Mouse (Mus musculus) ES-E14 (cell line): ENCODE measurements around the gene Gstp3. TPM values are rescaled to one million over a fixed set of nuclear protein-coding genes. Genes with fewer than 3 reads are reported as not detected.

Source experiments
- DNase-seq: peaks from one replicate; pipeline ENCODE4 v3.0.0-alpha.2; 2013; ENCODE audit warnings: low read depth, low spot score
- H3K27ac ChIP-seq: 2 replicates; pipeline ENCODE4 v1.5.1; 2012; ENCODE audit warnings: low read depth, mild to moderate bottlenecking, low read length, moderate library complexity, mixed read lengths; ENCODE audit not compliant: poor library complexity, insufficient read depth, severe bottlenecking
- H3K36me3 ChIP-seq: 2 replicates; pipeline ENCODE4 v1.6.1; 2012; ENCODE audit warnings: mild to moderate bottlenecking, low read length, moderate library complexity, mixed read lengths; ENCODE audit not compliant: control insufficient read depth, poor library complexity, insufficient read depth, severe bottlenecking
- H3K4me1 ChIP-seq, 2 experiments: fragments of 150-350 bp in 1 of 2; sonication (generic) in 1 of 2; 2 replicates each; pipeline ENCODE4 v1.6.1; 2012; ENCODE audit warnings: low read length in 2 of 2, mild to moderate bottlenecking in 1 of 2, mixed read lengths in 1 of 2; ENCODE audit not compliant: control insufficient read depth in 2 of 2, insufficient read depth in 2 of 2, poor library complexity in 1 of 2
- H3K4me3 ChIP-seq, 2 experiments: fragments of 150-350 bp in 1 of 2; sonication (generic) in 1 of 2; 2 replicates each; pipeline ENCODE4 v1.5.1; 2012; ENCODE audit warnings: low read length in 2 of 2, low read depth in 1 of 2, mild to moderate bottlenecking in 1 of 2, mixed read lengths in 1 of 2; ENCODE audit not compliant: insufficient read depth in 1 of 2, poor library complexity in 1 of 2, severe bottlenecking in 1 of 2
- H3K9ac ChIP-seq: 2 replicates; pipeline ENCODE4 v1.6.1; 2012; ENCODE audit warnings: low read depth, mild to moderate bottlenecking, low read length, mixed read lengths; ENCODE audit not compliant: poor library complexity, insufficient read depth, severe bottlenecking
- H3K9me3 ChIP-seq: fragments of 150-350 bp; sonication (generic); 2 replicates; pipeline ENCODE4 v1.6.1; 2012; ENCODE audit warnings: low read depth, mild to moderate bottlenecking, low read length; ENCODE audit not compliant: control insufficient read depth, insufficient read depth
- CHD2 ChIP-seq: IDR thresholded peaks from 2 replicates; pipeline ENCODE4 v1.6.1; 2014; ENCODE audit warnings: mild to moderate bottlenecking, low read depth, low read length, inconsistent platforms
- HCFC1 ChIP-seq: IDR thresholded peaks from 2 replicates; pipeline ENCODE4 v1.6.1; 2012; ENCODE audit warnings: low read length, inconsistent platforms, borderline replicate concordance; ENCODE audit not compliant: insufficient read depth
- MAFK ChIP-seq: IDR thresholded peaks from 2 replicates; pipeline ENCODE4 v1.6.1; 2014; ENCODE audit warnings: mild to moderate bottlenecking, low read depth, low read length, inconsistent platforms; ENCODE audit not compliant: insufficient read depth
- ZC3H11A ChIP-seq: IDR thresholded peaks from 2 replicates; pipeline ENCODE4 v1.6.1; 2012; ENCODE audit warnings: low read depth, mild to moderate bottlenecking, inconsistent platforms, low read length, borderline replicate concordance
- ZNF384 ChIP-seq: IDR thresholded peaks from 2 replicates; pipeline ENCODE4 v1.6.1; 2012; ENCODE audit warnings: low read depth, low read length, inconsistent platforms
- in situ Hi-C, 2 experiments: fragments of 600-800 bp; cut with MboI; formaldehyde crosslinking; loops; one replicate each; pipeline ENCODE4 v1.15.1; 2025; ENCODE audit warnings: low sequenced_read_pairs in 2 of 2, inconsistent platforms in 1 of 2; ENCODE audit not compliant: unreplicated experiment in 2 of 2
- total RNA-seq: library from RNA; depleted of rRNA; stranded (reverse); fragments of 300-350 nt; gene quantifications from 2 replicates; pipeline ENCODE4 v1.2.3, GENCODE M21; 2012

Gene Gstp3
- total RNA-seq, 1 experiment: 3.4 TPM

GRCm38 (mm10) chr19:4089128-4089527, 29.8 kb upstream of the Gstp3 start:
- Histone ChIP-seq H3K36me3 (no peaks in the 10 kb centered on the region), H3K27ac (no peak overlapping the region), H3K9ac (no peak overlapping the region), H3K4me1 (peaks cover 0 to 8% of the 10 kb centered on the region in 2 experiments; a peak in 2 of 4 replicates), H3K4me3 (no peak overlapping the region), H3K9me3 (no peaks in the 10 kb centered on the region)
- DNase-seq: no peak
- in situ Hi-C loops: no loop called here
- TF ChIP-seq MAFK (no peak), HCFC1 (no peak), ZC3H11A (no peak), CHD2 (no peak), ZNF384 (no peak)

GRCm38 (mm10) chr19:4088146-4088545, 28.8 kb upstream of the Gstp3 start:
- no peak overlapping the region for H3K27ac ChIP-seq
- H3K4me3 ChIP-seq: no peak overlapping the region
- H3K9ac ChIP-seq: no peak overlapping the region
- DNase-seq: no peak
- in situ Hi-C loops: no loop called here
- no peaks in the 10 kb centered on the region for H3K9me3 ChIP-seq
- peaks cover 0 to 10% of the 10 kb centered on the region in 2 experiments; a peak in 1 of 4 replicates for H3K4me1 ChIP-seq
- TF ChIP-seq ZNF384 (no peak), MAFK (no peak)
- H3K36me3 ChIP-seq: no peaks in the 10 kb centered on the region

GRCm38 (mm10) chr19:4087090-4087489, 27.7 kb upstream of the Gstp3 start:
- in situ Hi-C loops: no loop called here
- H3K9ac ChIP-seq: no peak overlapping the region
- TF ChIP-seq ZC3H11A (no peak), ZNF384 (no peak), HCFC1 (no peak), CHD2 (no peak), MAFK (no peak)
- no peak overlapping the region for H3K27ac ChIP-seq
- H3K4me3 ChIP-seq: no peak overlapping the region
- DNase-seq: no peak
- no peaks in the 10 kb centered on the region for H3K36me3 ChIP-seq
- no peaks in the 10 kb centered on the region for H3K9me3 ChIP-seq
- peaks cover 0 to 10% of the 10 kb centered on the region in 2 experiments; a peak in 1 of 4 replicates for H3K4me1 ChIP-seq

GRCm38 (mm10) chr19:4086156-4086555, 26.8 kb upstream of the Gstp3 start:
- H3K4me1 ChIP-seq: peaks cover 0 to 10% of the 10 kb centered on the region in 2 experiments; a peak in 1 of 4 replicates
- H3K4me3 ChIP-seq: no peak overlapping the region
- no peak overlapping the region for H3K27ac ChIP-seq
- no peaks in the 10 kb centered on the region for H3K9me3 ChIP-seq
- no peak for TF ChIP-seq MAFK
- no peak for TF ChIP-seq ZC3H11A
- TF ChIP-seq CHD2: no peak
- no peak for TF ChIP-seq HCFC1
- no peak for TF ChIP-seq ZNF384
- no peaks in the 10 kb centered on the region for H3K36me3 ChIP-seq
- H3K9ac ChIP-seq: no peak overlapping the region
- in situ Hi-C loops: no loop called here
- DNase-seq: no peak

- no peak overlapping the region for H3K27ac ChIP-seq
Measured at GRCm38 (mm10) chr19:4084984-4085383, 25.6 kb upstream of the Gstp3 start.

More at GRCm38 (mm10) chr19:4084984-4085383, 25.6 kb upstream of the Gstp3 start:
- Histone ChIP-seq H3K9me3 (no peaks in the 10 kb centered on the region), H3K4me1 (peaks cover 0 to 10% of the 10 kb centered on the region in 2 experiments; a peak in 1 of 4 replicates), H3K4me3 (no peak overlapping the region), H3K36me3 (no peaks in the 10 kb centered on the region), H3K9ac (no peak overlapping the region)
- DNase-seq: no peak
- in situ Hi-C loops: no loop called here
- TF ChIP-seq CHD2 (no peak), MAFK (no peak), HCFC1 (no peak), ZNF384 (no peak)
